Mouse (Mus musculus): ENCODE measurements around the gene Gm13178. TPM values are rescaled to one million over a fixed set of nuclear protein-coding genes. Genes with fewer than 3 reads are reported as not detected.

Gm13178 gene
- not detected for total RNA-seq (2021)
- long read RNA-seq, experiment 1, result 0 reads
- long read RNA-seq, experiment 2, result 0 reads

GRCm38 (mm10) chr4:144721304-144721703 lies at the start of gene Gm13178:
TSS of gene Gm13178 (minus strand) at chr4:144721404.
- DNase-seq (ENCODE audit: low spot score in 2 of 2), result no peak

- peak; percentile 41 to 78 for DNase-seq (ENCODE audit: low spot score in 2 of 2)
These were observed 44.5 kb upstream of the Gm13178 start for GRCm38 (mm10) chr4:144765722-144766121.

- DNase-seq (ENCODE audit: low spot score in 2 of 2), result peak in 1 of 2 experiments; percentile 4
These were observed 27.9 kb upstream of the Gm13178 start for GRCm38 (mm10) chr4:144749139-144749538.

GRCm38 (mm10) chr4:144719691-144720090 lies 1.5 kb downstream of the Gm13178 start:
- no peak for DNase-seq (ENCODE audit: low spot score in 2 of 2)

GRCm38 (mm10) chr4:144718288-144718687 lies 2.9 kb downstream of the Gm13178 start:
- DNase-seq (ENCODE audit: low spot score in 2 of 2), result no peak

- DNase-seq (ENCODE audit: low spot score in 2 of 2), result no peak
These were observed 34.9 kb downstream of the Gm13178 start, which contains the start of gene Gm436 for GRCm38 (mm10) chr4:144686268-144686667. TSS of gene Gm436 (minus strand) at chr4:144686368.

Other genes starting within 250 kb of the Gm13178 start
- gene 9430007A20Rik, start 201.6 kb downstream of the Gm13178 start, total RNA-seq (2021), result not detected
- gene Gm13124, start 156.3 kb downstream of the Gm13178 start, total RNA-seq (2021), result not detected
- gene Aadacl4, start 107.7 kb downstream of the Gm13178 start, total RNA-seq (2021), result not detected
- gene Gm436, start 35.0 kb downstream of the Gm13178 start, total RNA-seq (2021), result not detected
- gene Gm438, start 65.2 kb upstream of the Gm13178 start, total RNA-seq (2021), result not detected
- gene Dhrs3, start 171.4 kb upstream of the Gm13178 start, total RNA-seq (2021), result 10 to 100 TPM; 21.2 to 30.8 TPM

All from layer of hippocampus, postnatal 14 days (tissue).